Mouse (Mus musculus) thymus, postnatal 4 days (tissue): ENCODE measurements around the gene Wee1.
"Not testable (repeated sequence)": the region's sequence is repeated elsewhere in the genome, so short reads cannot be mapped to it uniquely, and the experiment has no call there.

Source experiments
- DNase-seq: peaks from one replicate; pipeline ENCODE4 v3.0.0; 2021

Gene Wee1

GRCm38 (mm10) chr7:110121516-110122288 is at the start of gene Wee1:
Wee1 (plus strand) TSS chr7:110122046.
- peak; percentile 98 for DNase-seq

GRCm38 (mm10) chr7:110078168-110078567 is 43.7 kb upstream of the Wee1 start:
- DNase-seq = no peak

- peak; percentile 69 for DNase-seq
Observed at GRCm38 (mm10) chr7:110083386-110084165, 38.3 kb upstream of the Wee1 start.

GRCm38 (mm10) chr7:110085217-110085616 is 36.6 kb upstream of the Wee1 start:
- no peak for DNase-seq

- DNase-seq = no peak
Observed at GRCm38 (mm10) chr7:110087914-110088313, 33.9 kb upstream of the Wee1 start.

- DNase-seq = no peak
Observed at GRCm38 (mm10) chr7:110091670-110092069, 30.2 kb upstream of the Wee1 start.

- DNase-seq = no peak
Observed at GRCm38 (mm10) chr7:110096332-110096731, 25.5 kb upstream of the Wee1 start.

- DNase-seq = no peak
Observed at GRCm38 (mm10) chr7:110097106-110097793, 24.6 kb upstream of the Wee1 start.

GRCm38 (mm10) chr7:110100854-110101253 is 21.0 kb upstream of the Wee1 start:
- DNase-seq = no peak

- DNase-seq = no peak
Observed at GRCm38 (mm10) chr7:110101266-110101665, 20.6 kb upstream of the Wee1 start.

- DNase-seq = no peak
Observed at GRCm38 (mm10) chr7:110105041-110105440, 16.8 kb upstream of the Wee1 start.

- DNase-seq = peak; percentile 19
Observed at GRCm38 (mm10) chr7:110106633-110107032, 15.2 kb upstream of the Wee1 start.

- DNase-seq = not testable (repeated sequence)
Observed at GRCm38 (mm10) chr7:110108524-110108923, 13.3 kb upstream of the Wee1 start.

GRCm38 (mm10) chr7:110108967-110109610 is 12.8 kb upstream of the Wee1 start:
- peak; percentile 86 for DNase-seq

GRCm38 (mm10) chr7:110110061-110110656 is 11.7 kb upstream of the Wee1 start:
- peak; percentile 30 for DNase-seq

- no peak for DNase-seq
Observed at GRCm38 (mm10) chr7:110114699-110115098, 7.1 kb upstream of the Wee1 start.

GRCm38 (mm10) chr7:110116731-110117291 is 5.0 kb upstream of the Wee1 start:
- no peak for DNase-seq

- DNase-seq = no peak
Observed at GRCm38 (mm10) chr7:110118448-110118847, 3.4 kb upstream of the Wee1 start.

- DNase-seq = no peak
Observed at GRCm38 (mm10) chr7:110120157-110120784, 1.6 kb upstream of the Wee1 start.

- no peak for DNase-seq
Observed at GRCm38 (mm10) chr7:110121162-110121515, 707 bp upstream of the Wee1 start.

- DNase-seq = no peak
Observed at GRCm38 (mm10) chr7:110122289-110122564, 381 bp downstream of the Wee1 start.
